Mouse (Mus musculus): ENCODE measurements around the gene Tram2.

DNA sequence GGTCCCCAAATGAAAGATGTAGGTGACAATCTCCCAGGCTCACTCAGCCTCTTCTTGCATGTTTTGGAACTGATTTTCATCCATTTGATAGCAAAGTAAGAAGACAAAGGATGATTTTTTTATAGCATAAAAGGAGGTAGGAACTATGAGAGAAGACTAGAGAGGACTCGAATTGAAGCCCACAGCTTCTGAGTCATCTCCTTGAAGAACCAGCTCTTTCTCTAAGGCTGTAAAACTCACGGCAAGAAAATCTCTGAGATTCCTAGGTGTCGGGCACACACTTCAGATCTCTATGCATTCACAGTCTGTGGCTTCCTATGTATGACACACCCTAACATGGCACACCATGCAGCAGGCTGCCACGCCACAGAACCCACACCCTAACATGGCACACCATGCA lies 50.0 kb downstream of the Tram2 start:
- TF ChIP-seq MAX (IDR thresholded peaks at IDR 0.05): no peak
- TF ChIP-seq MYOD1 (IDR thresholded peaks at IDR 0.05; ENCODE audit: control insufficient read depth, insufficient read length, low read depth): no peak
- TF ChIP-seq FOSL1 (IDR thresholded peaks at IDR 0.05; ENCODE audit: insufficient read depth, low read length, poor library complexity, severe bottlenecking): no peak
- no peak for TF ChIP-seq CTCF (IDR thresholded peaks at IDR 0.05; ENCODE audit: control insufficient read depth, insufficient read depth, insufficient read length)
- TF ChIP-seq USF1 (IDR thresholded peaks at IDR 0.05; ENCODE audit: low read depth): no peak
- TF ChIP-seq MYOG (IDR thresholded peaks at IDR 0.05; ENCODE audit: control insufficient read depth, extremely low read depth, insufficient read length): no peak

Data from C2C12 (cell line).